Mouse (Mus musculus) lung, postnatal 0 days (tissue): ENCODE measurements around the gene Cebpe.

Experiments
- CTCF ChIP-seq: IDR thresholded peaks from 2 replicates; pipeline ENCODE4 v1.5.1; 2016; ENCODE audit warnings: antibody characterized with exemption, mild to moderate bottlenecking
- EP300 ChIP-seq: IDR thresholded peaks from 2 replicates; pipeline ENCODE4 v1.6.1; 2016; ENCODE audit warnings: antibody characterized with exemption, mild to moderate bottlenecking, control low read depth

DNA sequence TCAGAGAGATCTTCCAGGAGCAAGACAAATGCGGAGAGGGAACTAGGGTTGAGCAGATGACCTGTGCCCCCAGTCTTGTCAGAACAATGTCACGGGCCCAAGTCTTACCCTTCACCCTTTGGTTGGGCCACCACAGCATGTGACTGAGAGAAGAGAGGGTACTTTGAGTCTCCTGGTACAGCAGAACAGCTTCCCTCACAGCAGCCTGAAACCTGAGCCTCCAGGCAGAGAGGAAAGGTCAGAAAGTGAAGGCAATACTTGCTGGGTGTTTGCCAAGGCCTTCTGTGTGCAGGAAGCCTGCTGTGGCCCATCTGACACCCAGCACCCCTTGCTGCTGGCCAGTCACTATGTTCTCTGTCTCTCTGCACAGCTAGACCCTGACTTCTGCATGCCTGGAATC is 30.4 kb upstream of the Cebpe start:
- TF ChIP-seq CTCF (no peak), EP300 (no peak)
